Mouse (Mus musculus) G1E-ER4 (cell line): Measurements from ENCODE around the gene Nfatc2. TPM values are rescaled to one million over a fixed set of nuclear protein-coding genes. Genes with fewer than 3 reads are reported as not detected.

Source experiments
- GATA1 ChIP-seq: IDR thresholded peaks from one replicate; pipeline ENCODE4 v1.8.0; 2012; ENCODE audit warnings: low read length, inconsistent platforms
- polyA plus RNA-seq: library from polyadenylated mRNA; stranded (reverse); fragments of >175 nt; gene quantifications from 2 replicates; pipeline ENCODE4 v1.2.3, GENCODE M21; 2012

Gene Nfatc2
- polyA plus RNA-seq, 1 experiment = not detected

- no peak for TF ChIP-seq GATA1
Observed at GRCm38 (mm10) chr2:168428375-168428901, 173.0 kb downstream of the Nfatc2 start.

Other genes starting within 250 kb of the Nfatc2 start
- not detected in 2 replicates for gene Atp9a, start 140.8 kb upstream of the Nfatc2 start, polyA plus RNA-seq
- gene Sall4, start 166.3 kb upstream of the Nfatc2 start, polyA plus RNA-seq = not detected in 2 replicates